Mouse (Mus musculus): Measurements from ENCODE around the gene Rmdn3. TPM values are rescaled to one million over a fixed set of nuclear protein-coding genes. Genes with fewer than 3 reads are reported as not detected.

Rmdn3 gene
- polyA plus RNA-seq, 1 experiment, result not detected

DNA sequence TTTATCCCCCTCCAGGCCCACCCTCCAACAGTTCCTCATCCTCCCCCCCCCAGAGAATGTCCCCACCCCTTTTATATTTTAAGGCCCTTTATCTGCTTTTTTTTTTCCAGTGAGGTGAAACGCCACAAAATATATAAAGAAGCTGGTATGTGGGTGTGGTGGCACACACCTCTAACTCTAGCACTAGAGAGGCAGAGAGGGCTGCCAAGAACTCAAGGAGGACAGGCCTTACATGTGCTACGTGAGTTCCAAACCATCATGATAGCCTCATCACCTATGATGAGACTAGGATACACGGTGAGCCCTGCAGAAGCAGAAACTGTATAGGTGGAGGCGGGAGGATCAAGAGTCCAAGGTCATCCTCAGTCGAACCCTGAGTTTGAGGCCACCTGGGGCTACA, 34.1 kb upstream of the Rmdn3 start:
- no peak overlapping the region for H3K4me3 ChIP-seq (ENCODE audit: insufficient read depth, low read depth, low read length)
- 82% methylated on average over 5 of the region's 5 CpGs for WGBS
- TF ChIP-seq CTCF (IDR thresholded peaks at IDR 0.05; ENCODE audit: insufficient read depth, low read depth, low read length), result no peak
- no peak for TF ChIP-seq POLR2A (IDR thresholded peaks at IDR 0.05; ENCODE audit: insufficient read depth, low read depth, low read length)

DNA sequence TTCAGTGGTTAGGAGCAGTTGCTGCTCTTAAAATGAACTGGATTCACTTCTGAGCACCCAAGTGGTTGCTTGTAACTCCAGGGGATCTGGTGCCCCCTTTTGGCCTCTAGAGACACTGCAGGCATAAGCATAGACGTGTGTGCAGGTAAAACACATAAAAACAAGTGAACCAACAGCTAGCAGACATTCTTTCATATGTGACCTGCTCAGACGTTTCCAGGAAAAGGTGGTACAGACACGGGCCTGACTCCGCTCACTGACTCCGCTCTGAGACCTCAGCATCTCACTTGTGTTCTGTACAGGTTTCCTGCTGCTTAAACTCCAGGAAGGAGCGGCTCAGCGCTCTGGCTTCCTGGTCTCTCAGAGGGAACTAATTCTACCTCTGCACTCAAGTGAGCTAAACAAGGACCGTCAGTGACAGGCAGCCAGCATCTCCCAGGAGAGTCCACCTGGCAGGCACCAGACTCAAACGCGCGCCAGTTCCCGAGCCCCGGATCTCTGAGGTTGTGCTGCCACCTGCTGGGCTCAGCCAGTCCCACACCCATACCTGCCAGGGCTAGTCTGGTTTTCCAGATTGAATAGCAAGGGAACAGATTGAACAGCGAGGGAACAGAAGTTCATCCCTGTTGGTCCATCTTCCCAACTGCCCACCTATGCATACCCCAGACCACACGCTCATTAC, 32.3 kb upstream of the Rmdn3 start:
- TF ChIP-seq CTCF (IDR thresholded peaks at IDR 0.05; ENCODE audit: insufficient read depth, low read depth, low read length) (peak; percentile 64), POLR2A (IDR thresholded peaks at IDR 0.05; ENCODE audit: insufficient read depth, low read depth, low read length) (no peak)
- Histone ChIP-seq H3K4me3 (ENCODE audit: insufficient read depth, low read depth, low read length) (peak overlapping the region; percentile 29), H3K27ac (ENCODE audit: insufficient read depth, low read depth, low read length) (no peak overlapping the region), H3K4me1 (ENCODE audit: control insufficient read depth, insufficient read depth, low read length) (peaks cover 3% of the 10 kb centered on the region; the same call in 1 of the 2 replicates)
- 6% methylated on average over 15 of the region's 15 CpGs for WGBS

More for the DNA sequence above, 34.1 kb upstream of the Rmdn3 start:
- Histone ChIP-seq H3K27ac (ENCODE audit: insufficient read depth, low read depth, low read length) (no peak overlapping the region), H3K4me1 (ENCODE audit: control insufficient read depth, insufficient read depth, low read length) (peaks cover 3% of the 10 kb centered on the region; the same call in 1 of the 2 replicates)

DNA sequence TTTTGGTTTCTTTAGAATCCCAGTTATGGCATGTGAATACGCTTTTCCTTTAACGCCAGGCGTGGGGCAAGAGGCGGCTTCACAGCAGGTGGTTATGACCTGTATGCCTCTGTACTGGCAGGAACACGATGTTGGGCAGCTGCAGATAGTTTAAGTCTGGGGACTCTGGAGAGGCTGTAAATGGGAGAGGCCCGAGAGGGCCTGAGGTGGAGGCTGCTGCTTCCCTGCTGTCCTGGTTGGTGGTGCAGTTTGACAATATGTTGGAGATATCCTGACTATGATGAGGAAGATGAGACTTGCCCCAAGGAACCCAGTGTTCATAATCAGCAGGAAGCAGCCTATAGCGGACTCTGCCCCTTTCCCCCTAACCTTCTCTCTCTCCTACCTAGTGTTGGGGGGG, 26.1 kb upstream of the Rmdn3 start:
- Histone ChIP-seq H3K27ac (ENCODE audit: insufficient read depth, low read depth, low read length) (no peak overlapping the region), H3K4me3 (ENCODE audit: insufficient read depth, low read depth, low read length) (no peak overlapping the region), H3K4me1 (ENCODE audit: control insufficient read depth, insufficient read depth, low read length) (peaks cover 3% of the 10 kb centered on the region; the same call in 1 of the 2 replicates)
- WGBS, result 82% methylated on average over 7 of the region's 7 CpGs
- no peak for TF ChIP-seq POLR2A (IDR thresholded peaks at IDR 0.05; ENCODE audit: insufficient read depth, low read depth, low read length)
- TF ChIP-seq CTCF (IDR thresholded peaks at IDR 0.05; ENCODE audit: insufficient read depth, low read depth, low read length), result no peak

DNA sequence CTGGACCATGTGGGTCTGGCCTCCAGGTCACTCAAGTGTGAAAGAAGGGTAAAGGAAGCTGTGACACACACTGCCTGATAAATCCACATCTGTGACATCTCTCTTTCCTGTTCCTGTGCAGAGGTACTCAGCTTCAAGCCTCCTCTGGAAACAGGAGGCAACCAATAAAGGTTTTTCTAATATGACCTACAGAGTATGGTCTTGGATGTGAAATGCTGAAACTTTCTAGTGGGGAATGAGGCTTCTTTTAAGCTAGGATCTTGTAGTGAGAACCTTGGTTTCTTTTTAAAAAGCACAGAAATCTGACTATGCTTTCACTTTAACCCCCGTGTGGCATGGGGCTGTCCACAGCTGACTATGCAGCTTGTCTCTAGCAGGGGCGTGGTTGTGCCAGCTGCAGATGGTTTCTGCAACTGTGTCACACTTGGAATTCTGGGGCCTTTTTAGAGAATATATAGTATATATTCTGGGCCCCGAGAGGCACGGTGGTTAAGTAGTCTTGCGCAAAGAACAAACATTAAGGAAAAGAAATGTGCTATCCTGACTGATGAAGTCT, 20.6 kb upstream of the Rmdn3 start:
- TF ChIP-seq POLR2A (IDR thresholded peaks at IDR 0.05; ENCODE audit: insufficient read depth, low read depth, low read length), result no peak
- no peak for TF ChIP-seq CTCF (IDR thresholded peaks at IDR 0.05; ENCODE audit: insufficient read depth, low read depth, low read length)

DNA sequence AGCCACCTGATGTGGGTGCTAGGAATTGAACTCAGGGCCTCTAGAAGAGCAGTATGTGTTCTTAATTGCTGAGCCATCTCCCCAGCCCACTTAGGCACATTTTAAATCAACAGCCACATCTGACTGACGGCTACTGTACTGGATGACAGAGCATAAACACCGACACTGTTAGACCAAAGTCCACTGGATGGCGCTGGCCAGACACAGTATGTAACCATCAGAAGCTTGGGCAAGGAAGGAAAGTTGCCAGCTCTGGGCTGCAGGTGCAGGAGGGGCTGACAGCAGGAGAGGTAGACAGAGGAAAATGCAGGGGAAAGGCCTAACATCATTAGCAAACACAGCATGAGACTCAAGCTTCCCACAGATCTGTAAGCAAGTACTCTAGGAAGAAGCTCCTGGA, 19.9 kb upstream of the Rmdn3 start:
- TF ChIP-seq CTCF (IDR thresholded peaks at IDR 0.05; ENCODE audit: insufficient read depth, low read depth, low read length) (no peak), POLR2A (IDR thresholded peaks at IDR 0.05; ENCODE audit: insufficient read depth, low read depth, low read length) (no peak)
- 66% methylated on average over 3 of the region's 3 CpGs for WGBS
- Histone ChIP-seq H3K4me1 (ENCODE audit: control insufficient read depth, insufficient read depth, low read length) (peaks cover 43% of the 10 kb centered on the region), H3K4me3 (ENCODE audit: insufficient read depth, low read depth, low read length) (no peak overlapping the region), H3K27ac (ENCODE audit: insufficient read depth, low read depth, low read length) (no peak overlapping the region)

More for the DNA sequence above, 20.6 kb upstream of the Rmdn3 start:
- Histone ChIP-seq H3K27ac (ENCODE audit: insufficient read depth, low read depth, low read length) (no peak overlapping the region), H3K4me3 (ENCODE audit: insufficient read depth, low read depth, low read length) (no peak overlapping the region), H3K4me1 (ENCODE audit: control insufficient read depth, insufficient read depth, low read length) (peaks cover 37% of the 10 kb centered on the region)
- 60% methylated on average over 5 of the region's 5 CpGs for WGBS

DNA sequence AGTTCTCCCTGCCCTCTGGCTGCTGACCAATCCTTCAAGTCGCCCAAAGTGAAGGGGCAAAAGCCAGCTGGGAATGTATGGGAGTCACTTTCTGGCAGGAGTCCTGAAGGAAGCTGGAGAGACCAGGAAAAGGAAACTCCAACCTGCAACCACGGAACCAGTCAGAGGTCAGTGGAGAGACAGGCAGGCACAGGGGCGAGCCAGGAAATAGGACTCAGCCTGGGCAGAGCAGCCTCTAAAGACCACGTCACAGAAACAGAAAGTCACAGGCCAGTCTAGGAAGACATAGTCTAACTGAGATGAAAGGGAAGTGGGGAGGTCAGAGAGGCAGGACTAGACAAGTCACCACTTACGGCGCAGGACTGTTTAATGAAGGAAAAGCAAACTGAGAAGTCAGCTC, 18.8 kb upstream of the Rmdn3 start:
- WGBS, result 82% methylated on average over 6 of the region's 6 CpGs
- TF ChIP-seq CTCF (IDR thresholded peaks at IDR 0.05; ENCODE audit: insufficient read depth, low read depth, low read length), result no peak
- no peak for TF ChIP-seq POLR2A (IDR thresholded peaks at IDR 0.05; ENCODE audit: insufficient read depth, low read depth, low read length)
- no peak overlapping the region for H3K27ac ChIP-seq (ENCODE audit: insufficient read depth, low read depth, low read length)
- H3K4me3 ChIP-seq (ENCODE audit: insufficient read depth, low read depth, low read length), result no peak overlapping the region
- H3K4me1 ChIP-seq (ENCODE audit: control insufficient read depth, insufficient read depth, low read length), result peaks cover 47% of the 10 kb centered on the region

DNA sequence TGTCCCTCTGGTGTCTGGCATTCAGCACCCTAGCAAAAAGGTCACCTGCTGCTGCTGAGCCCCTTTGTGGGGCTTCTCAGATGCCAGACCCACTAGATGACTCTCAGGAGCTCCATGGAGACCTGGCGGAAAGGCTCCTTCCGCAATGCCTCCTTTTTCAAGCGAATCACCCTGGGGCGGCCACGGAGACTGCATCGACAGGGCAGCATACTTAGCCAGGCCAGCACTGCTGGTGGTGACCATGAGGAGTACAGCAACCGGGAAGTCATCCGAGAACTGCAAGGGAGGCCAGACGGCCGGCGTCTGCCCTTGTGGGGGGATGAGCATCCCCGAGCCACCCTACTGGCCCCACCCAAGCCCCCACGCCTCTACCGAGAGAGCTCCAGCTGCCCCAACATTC, 18.0 kb upstream of the Rmdn3 start:
- WGBS, result 72% methylated on average over 14 of the region's 14 CpGs
- Histone ChIP-seq H3K4me1 (ENCODE audit: control insufficient read depth, insufficient read depth, low read length) (peaks cover 51% of the 10 kb centered on the region), H3K4me3 (ENCODE audit: insufficient read depth, low read depth, low read length) (no peak overlapping the region), H3K27ac (ENCODE audit: insufficient read depth, low read depth, low read length) (peak overlapping the region; percentile 76)
- no peak for TF ChIP-seq POLR2A (IDR thresholded peaks at IDR 0.05; ENCODE audit: insufficient read depth, low read depth, low read length)
- no peak for TF ChIP-seq CTCF (IDR thresholded peaks at IDR 0.05; ENCODE audit: insufficient read depth, low read depth, low read length)

DNA sequence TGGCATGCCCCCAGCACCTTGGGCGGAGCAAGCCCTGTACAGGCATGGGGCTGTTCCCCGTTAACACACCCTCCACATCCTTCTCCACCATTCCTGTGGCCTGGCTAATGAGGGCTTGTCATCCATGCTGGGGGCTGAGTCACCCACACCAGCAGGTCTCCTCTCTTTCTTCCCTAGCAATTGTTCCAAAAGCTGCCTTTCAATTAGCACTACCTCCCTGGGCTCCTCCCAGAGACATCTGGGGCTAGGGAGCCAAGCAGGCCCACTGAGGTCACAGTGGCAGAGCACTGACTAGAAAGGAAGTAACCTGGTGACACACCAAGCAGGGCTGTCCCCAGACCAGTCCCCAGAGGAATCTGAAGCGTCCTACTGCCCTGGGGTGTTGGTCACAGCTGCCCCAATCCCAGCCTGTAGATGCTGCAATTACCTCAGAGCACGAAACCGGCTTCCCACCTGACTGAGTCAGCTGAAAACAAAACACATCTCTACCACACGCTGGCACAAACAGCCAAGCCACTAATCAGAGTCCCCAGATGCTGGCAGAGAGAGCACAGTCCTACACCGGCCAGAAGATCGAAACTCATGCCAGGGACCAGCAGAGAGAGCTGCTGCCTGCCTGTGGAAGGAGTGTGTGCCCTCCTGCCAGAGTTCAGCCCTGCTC, 17.3 kb upstream of the Rmdn3 start, which contains the start of gene Gm14137:
Gene Gm14137 (plus strand): TSS at position 519 of the 661 bp plus-strand sequence.
- H3K4me3 ChIP-seq (ENCODE audit: insufficient read depth, low read depth, low read length), result no peak within 1 kb of the TSS
- H3K27ac ChIP-seq (ENCODE audit: insufficient read depth, low read depth, low read length), result peak within 1 kb of the TSS; percentile 76
- 14% methylated on average over 8 of the region's 8 CpGs for WGBS
- TF ChIP-seq CTCF (IDR thresholded peaks at IDR 0.05; ENCODE audit: insufficient read depth, low read depth, low read length) (no peak), POLR2A (IDR thresholded peaks at IDR 0.05; ENCODE audit: insufficient read depth, low read depth, low read length) (no peak)
- peaks cover 57% of the 10 kb centered on the region for H3K4me1 ChIP-seq (ENCODE audit: control insufficient read depth, insufficient read depth, low read length)

All from olfactory bulb, adult 2 months (tissue).